ENCODE assay signal across 15 mouse cellular contexts in genomic region chr9:32830268-32830891, GRCm38 (mm10).
DNase-seq lines count a peak whose midpoint lies in the region; ATAC-seq and TF ChIP-seq lines count a peak whose summit lies in the region.
"Had no signal": no experiment of that assay in that cellular context is flagged by ENCODE, and none has a peak within 500 bp of the region (broad histone marks: within the 10 kb centered on the region; RNA-seq: fewer than 3 reads in every experiment).

No protein-coding gene starts in this region.

- TF ChIP-seq EP300 in stomach, postnatal 0 days (optimal IDR thresholded peaks at IDR 0.05), result no peak

- TF ChIP-seq CTCF in stomach, postnatal 0 days (IDR thresholded peaks at IDR 0.05; ENCODE audit: low read depth), result no peak

- H3K27me3 ChIP-seq in heart, embryonic 12.5 days (replicated peaks), result no peaks in the 10 kb centered on the region
- no peaks in the 10 kb centered on the region for H3K27me3 ChIP-seq in stomach, embryonic 14.5 days (ENCODE audit: control insufficient read depth, insufficient read depth, low read length)
- no peaks in the 10 kb centered on the region for H3K27me3 ChIP-seq in stomach, postnatal 0 days (ENCODE audit: control insufficient read depth, insufficient read depth, low read length)
- H3K27me3 ChIP-seq in heart, embryonic 16.5 days (ENCODE audit: control insufficient read depth, insufficient read depth, low read length), result no peaks in the 10 kb centered on the region
- H3K27me3 ChIP-seq: liver, embryonic 13.5 days had no signal

- peak; percentile 82 for ATAC-seq in heart, embryonic 12.5 days (ENCODE audit: insufficient number of reproducible peaks, low FRiP score)
- ATAC-seq in stomach, embryonic 14.5 days (ENCODE audit: insufficient number of reproducible peaks, insufficient read depth, low FRiP score, low read depth), result peak; percentile 67; the same call in 1 of the 2 replicates
- no peak for ATAC-seq in stomach, postnatal 0 days (ENCODE audit: low FRiP score, low TSS enrichment)
- ATAC-seq in heart, embryonic 16.5 days (replicated peaks; ENCODE audit: extremely low read depth, insufficient read depth, low FRiP score), result peak; percentile 65; the same call in 1 of the 2 replicates
- ATAC-seq in inflammation-experienced regulatory T-cells, adult 6 months, result no peak
- ATAC-seq in cerebellum, adult (ENCODE audit: insufficient number of reproducible peaks, low FRiP score, low TSS enrichment), result no peak

- H3K36me3 ChIP-seq in heart, embryonic 12.5 days, result no peaks in the 10 kb centered on the region
- H3K36me3 ChIP-seq in stomach, embryonic 14.5 days (ENCODE audit: control insufficient read depth, insufficient read depth, low read length), result no peaks in the 10 kb centered on the region
- H3K36me3 ChIP-seq in stomach, postnatal 0 days (ENCODE audit: control insufficient read depth, insufficient read depth, low read length), result no peaks in the 10 kb centered on the region
- no peaks in the 10 kb centered on the region for H3K36me3 ChIP-seq in heart, embryonic 16.5 days (ENCODE audit: control insufficient read depth, insufficient read depth)
- H3K36me3 ChIP-seq: forebrain, embryonic 10.5 days; hindbrain, embryonic 10.5 days; liver, embryonic 13.5 days had no signal

- H3K9me3 ChIP-seq in heart, embryonic 12.5 days (replicated peaks), result no peaks in the 10 kb centered on the region
- no peaks in the 10 kb centered on the region for H3K9me3 ChIP-seq in stomach, embryonic 14.5 days (ENCODE audit: control insufficient read depth, low read depth, low read length)
- H3K9me3 ChIP-seq in stomach, postnatal 0 days (ENCODE audit: control insufficient read depth, low read length), result no peaks in the 10 kb centered on the region
- H3K9me3 ChIP-seq in heart, embryonic 16.5 days (replicated peaks; ENCODE audit: control insufficient read depth, low read length), result no peaks in the 10 kb centered on the region
- H3K9me3 ChIP-seq: forebrain, embryonic 10.5 days; hindbrain, embryonic 10.5 days; liver, embryonic 13.5 days had no signal

- DNase-seq in heart, adult 8-10 months (ENCODE audit: low spot score), result no peak
- DNase-seq in stomach, postnatal 0 days (ENCODE audit: low spot score), result no peak
- no peak for DNase-seq in gastrocnemius, adult 18-20 months (ENCODE audit: low spot score)
- DNase-seq: cerebellum, postnatal 36 days; gastrocnemius, adult 2 months; kidney, adult 9 months; layer of hippocampus, postnatal 36 days; liver, embryonic 13.5 days had no signal

- 5% methylated on average over 2 of the region's 2 CpGs for WGBS in heart, embryonic 12.5 days
- WGBS in stomach, embryonic 14.5 days, result 4% methylated on average over 2 of the region's 2 CpGs
- 18% methylated on average over 2 of the region's 2 CpGs for WGBS in stomach, postnatal 0 days
- WGBS in heart, embryonic 16.5 days, result 20% methylated on average over 2 of the region's 2 CpGs

- H3K4me1 ChIP-seq in heart, embryonic 12.5 days (replicated peaks), result peaks cover 23% of the 10 kb centered on the region
- H3K4me1 ChIP-seq in stomach, embryonic 14.5 days (ENCODE audit: control insufficient read depth, insufficient read depth, low read length), result peaks cover 12% of the 10 kb centered on the region
- H3K4me1 ChIP-seq in stomach, postnatal 0 days (replicated peaks; ENCODE audit: control insufficient read depth, insufficient read depth), result no peaks in the 10 kb centered on the region
- H3K4me1 ChIP-seq in heart, embryonic 16.5 days (ENCODE audit: control insufficient read depth, insufficient read depth, low read length), result peaks cover 10% of the 10 kb centered on the region
- H3K4me1 ChIP-seq: liver, embryonic 13.5 days had no signal

- no peak overlapping the region for H3K9ac ChIP-seq in heart, embryonic 12.5 days
- H3K9ac ChIP-seq in stomach, embryonic 14.5 days (replicated peaks; ENCODE audit: low read depth, low read length), result no peak overlapping the region
- H3K9ac ChIP-seq in stomach, postnatal 0 days (ENCODE audit: low read length), result no peak overlapping the region
- H3K9ac ChIP-seq in heart, embryonic 16.5 days (ENCODE audit: low read length), result no peak overlapping the region
- H3K9ac ChIP-seq: liver, embryonic 13.5 days had no signal

- H3K4me2 ChIP-seq in heart, embryonic 12.5 days, result no peak overlapping the region
- H3K4me2 ChIP-seq in stomach, embryonic 14.5 days (replicated peaks; ENCODE audit: low read depth, low read length), result no peak overlapping the region
- H3K4me2 ChIP-seq in stomach, postnatal 0 days (replicated peaks; ENCODE audit: low read depth), result no peak overlapping the region
- H3K4me2 ChIP-seq in heart, embryonic 16.5 days (ENCODE audit: low read depth, low read length), result no peak overlapping the region
- H3K4me2 ChIP-seq: liver, embryonic 13.5 days had no signal

- no peak overlapping the region for H3K4me3 ChIP-seq in heart, embryonic 12.5 days
- H3K4me3 ChIP-seq in stomach, embryonic 14.5 days (ENCODE audit: low read depth, low read length), result no peak overlapping the region
- H3K4me3 ChIP-seq in stomach, postnatal 0 days (ENCODE audit: low read depth, low read length), result no peak overlapping the region
- H3K4me3 ChIP-seq in heart, embryonic 16.5 days (ENCODE audit: low read length), result no peak overlapping the region
- H3K4me3 ChIP-seq: forebrain, embryonic 10.5 days; gastrocnemius, adult 2 months; hindbrain, embryonic 10.5 days; liver, embryonic 13.5 days had no signal

- peak overlapping the region; percentile 56 for H3K27ac ChIP-seq in heart, embryonic 12.5 days (ENCODE audit: poor library complexity, severe bottlenecking)
- peak overlapping the region; percentile 78 for H3K27ac ChIP-seq in stomach, embryonic 14.5 days (ENCODE audit: low read length)
- H3K27ac ChIP-seq in stomach, postnatal 0 days (replicated peaks), result no peak overlapping the region
- peak overlapping the region; percentile 46 for H3K27ac ChIP-seq in heart, embryonic 16.5 days (ENCODE audit: low read length)
- H3K27ac ChIP-seq: forebrain, embryonic 10.5 days; gastrocnemius, adult 2 months; hindbrain, embryonic 10.5 days; liver, embryonic 13.5 days had no signal

Comparison
In these comparisons a context has a peak if more than half of its experiments do, and no peak if none do; other contexts are left out.
1. ATAC-seq: peak in heart, embryonic 12.5 days (single experiment), stomach, embryonic 14.5 days (single experiment) and heart, embryonic 16.5 days (single experiment); none in stomach, postnatal 0 days (single experiment), inflammation-experienced regulatory T-cells, adult 6 months (single experiment) and cerebellum, adult (single experiment).